ENCODE assay signal across 26 mouse cellular contexts in the genomic region with DNA sequence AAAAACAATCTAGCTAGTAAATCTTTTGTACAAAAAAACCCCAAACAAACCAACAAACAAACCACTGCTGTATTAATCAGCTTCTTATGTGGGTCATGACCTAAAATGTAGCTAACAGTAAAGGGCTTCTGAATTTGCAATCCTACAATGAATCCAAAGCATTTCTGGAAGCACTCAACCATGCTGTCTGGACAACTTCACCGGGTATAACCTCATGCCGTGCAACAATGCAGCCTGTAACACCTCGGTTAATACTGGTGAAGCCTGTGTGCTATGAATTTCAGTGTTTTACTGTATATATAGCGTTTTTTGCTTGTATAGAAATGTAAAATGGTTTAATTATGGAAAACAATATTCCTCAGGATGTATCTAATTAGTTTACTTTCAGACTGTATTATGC. TPM values are rescaled to one million over a fixed set of nuclear protein-coding genes. Genes with fewer than 3 reads are reported as not detected.
DNase-seq lines count a peak whose midpoint lies in the region; ATAC-seq lines count a peak whose summit lies in the region.
"Had no signal": no experiment of that assay in that cellular context is flagged by ENCODE, and none has a peak within 500 bp of the region (broad histone marks: within the 10 kb centered on the region; RNA-seq: fewer than 3 reads in every experiment).

No protein-coding gene starts in this region.

- no peak for ATAC-seq in hindbrain, embryonic 12.5 days (ENCODE audit: low FRiP score)
- ATAC-seq: forebrain, embryonic 13.5 days; forebrain, embryonic 16.5 days had no signal

- H3K9me3 ChIP-seq in hindbrain, embryonic 12.5 days (replicated peaks) = no peaks in the 10 kb centered on the region
- H3K9me3 ChIP-seq: forebrain, embryonic 10.5 days; forebrain, embryonic 13.5 days; G1E; heart, embryonic 10.5 days; heart, embryonic 13.5 days; hindbrain, embryonic 15.5 days had no signal

- no peak overlapping the region for H3K4me3 ChIP-seq in hindbrain, embryonic 12.5 days
- H3K4me3 ChIP-seq: forebrain, embryonic 10.5 days; forebrain, embryonic 13.5 days; heart, adult 2 months; heart, embryonic 10.5 days; heart, embryonic 13.5 days; hindbrain, embryonic 15.5 days had no signal

- H3K4me2 ChIP-seq in hindbrain, embryonic 12.5 days (replicated peaks) = no peak overlapping the region
- H3K4me2 ChIP-seq: forebrain, embryonic 13.5 days; heart, embryonic 13.5 days; hindbrain, embryonic 15.5 days had no signal

- no peak overlapping the region for H3K9ac ChIP-seq in hindbrain, embryonic 12.5 days
- H3K9ac ChIP-seq: forebrain, embryonic 13.5 days; heart, embryonic 13.5 days; hindbrain, embryonic 15.5 days had no signal

- peak; percentile 37 for DNase-seq in kidney, adult 9 months
- no peak for DNase-seq in kidney, postnatal 25 days
- peak; percentile 16 for DNase-seq in kidney, postnatal 14 days
- DNase-seq in kidney, adult 11 months = no peak
- DNase-seq in Muller cell, postnatal 12 days (ENCODE audit: inconsistent ontology term) = peak; percentile 49
- DNase-seq in retina, embryonic 14.5 days (ENCODE audit: low spot score) = peak; percentile 24
- DNase-seq: adrenal gland, adult 2 months; adrenal gland, postnatal 25 days; B cell, adult 2 months; cerebellum, adult 18-20 months; cerebellum, adult 9-10 months; cerebellum, postnatal 14 days; gastrocnemius, postnatal 10 days; gastrocnemius, postnatal 36 days; heart, adult 2 months; heart, postnatal 14 days; heart, postnatal 4 days had no signal

- H3K27ac ChIP-seq in hindbrain, embryonic 12.5 days = no peak overlapping the region
- H3K27ac ChIP-seq: forebrain, embryonic 10.5 days; forebrain, embryonic 13.5 days; heart, adult 2 months; heart, embryonic 10.5 days; heart, embryonic 13.5 days; hindbrain, embryonic 15.5 days had no signal

- peaks cover 6% of the 10 kb centered on the region for H3K4me1 ChIP-seq in hindbrain, embryonic 12.5 days
- H3K4me1 ChIP-seq: heart, embryonic 10.5 days had no signal

- H3K36me3 ChIP-seq in hindbrain, embryonic 12.5 days = no peaks in the 10 kb centered on the region
- H3K36me3 ChIP-seq: heart, embryonic 10.5 days; heart, embryonic 13.5 days; hindbrain, embryonic 15.5 days had no signal

- H3K27me3 ChIP-seq in hindbrain, embryonic 12.5 days = no peaks in the 10 kb centered on the region
- H3K27me3 ChIP-seq: CH12.LX; forebrain, embryonic 13.5 days; heart, embryonic 13.5 days; hindbrain, embryonic 15.5 days had no signal

- 63% methylated on average over 4 of the region's 4 CpGs for WGBS in hindbrain, embryonic 12.5 days

RNA-seq across cellular contexts. Expression of gene Prrc2c, which starts 8.3 kb away (rescaled TPM):
- 163 and 180 TPM in 2 replicates for polyA plus RNA-seq in hindbrain, embryonic 12.5 days (2016; fragmentation: Nextera tagmentation; extraction: Ambion mirVana)

Comparison
In these comparisons a context has a peak if more than half of its experiments do, and no peak if none do; other contexts are left out.
1. DNase-seq: peak in kidney, adult 9 months (single experiment), kidney, postnatal 14 days (single experiment), Muller cell, postnatal 12 days (single experiment) and retina, embryonic 14.5 days (single experiment); none in kidney, postnatal 25 days (0 of 2) and kidney, adult 11 months (single experiment).